Mouse (Mus musculus) testis, postnatal 10 days (tissue): ENCODE results near the gene Gm42669.
A peak's percentile ranks its signal among the peaks of the same experiment; 100 is the strongest.

ENCODE experiments used
- DNase-seq: peaks from one replicate; pipeline ENCODE4 v3.0.0; 2021; ENCODE audit warnings: low spot score

Gm42669 gene

GRCm38 (mm10) chr5:107521386-107521785 is 14.0 kb downstream of the Gm42669 start:
- DNase-seq: no peak

- DNase-seq: no peak
Measured at GRCm38 (mm10) chr5:107521897-107522296, 14.5 kb downstream of the Gm42669 start.

- DNase-seq: no peak
Measured at GRCm38 (mm10) chr5:107524281-107524680, 16.9 kb downstream of the Gm42669 start.

GRCm38 (mm10) chr5:107528856-107529255 is 21.4 kb downstream of the Gm42669 start:
- DNase-seq: no peak

GRCm38 (mm10) chr5:107533590-107533989 is 26.2 kb downstream of the Gm42669 start:
- DNase-seq: no peak

GRCm38 (mm10) chr5:107534581-107534980 is 27.2 kb downstream of the Gm42669 start, which contains the start of gene 1700028K03Rik:
Gene 1700028K03Rik (plus strand): TSS chr5:107534709.
- peak; percentile 50 for DNase-seq

GRCm38 (mm10) chr5:107541696-107542095 is 34.3 kb downstream of the Gm42669 start:
- no peak for DNase-seq

- DNase-seq: no peak
Measured at GRCm38 (mm10) chr5:107545927-107546326, 38.5 kb downstream of the Gm42669 start.

GRCm38 (mm10) chr5:107547955-107548354 is 40.5 kb downstream of the Gm42669 start:
- no peak for DNase-seq

- no peak for DNase-seq
Measured at GRCm38 (mm10) chr5:107548444-107548843, 41.0 kb downstream of the Gm42669 start.

- no peak for DNase-seq
Measured at GRCm38 (mm10) chr5:107554336-107554735, 46.9 kb downstream of the Gm42669 start.

GRCm38 (mm10) chr5:107556969-107557368 is 49.5 kb downstream of the Gm42669 start:
- no peak for DNase-seq

GRCm38 (mm10) chr5:107569148-107569547 is 61.7 kb downstream of the Gm42669 start:
- DNase-seq: no peak

GRCm38 (mm10) chr5:107597301-107598077 is 90.1 kb downstream of the Gm42669 start, which contains the start of the genes Rpap2 and Glmn:
Gene Rpap2 (plus strand): TSS chr5:107597373.
Gene Glmn (minus strand): TSS chr5:107597888.
- peak; percentile 90 for DNase-seq

GRCm38 (mm10) chr5:107598380-107598779 is 91.0 kb downstream of the Gm42669 start:
- no peak for DNase-seq

GRCm38 (mm10) chr5:107611224-107611623 is 103.8 kb downstream of the Gm42669 start:
- peak; percentile 54 for DNase-seq

GRCm38 (mm10) chr5:107617986-107618385 is 110.6 kb downstream of the Gm42669 start:
- no peak for DNase-seq

GRCm38 (mm10) chr5:107621327-107621726 is 113.9 kb downstream of the Gm42669 start:
- no peak for DNase-seq
